Mouse (Mus musculus): ENCODE data around the gene Gprasp2. TPM values are rescaled to one million over a fixed set of nuclear protein-coding genes. Genes with fewer than 3 reads are reported as not detected.

Gene Gprasp2
- polyA plus RNA-seq (2012; ENCODE audit: low replicate concordance): 0.89 TPM in 1 of 2 replicates, not detected in the other

DNA sequence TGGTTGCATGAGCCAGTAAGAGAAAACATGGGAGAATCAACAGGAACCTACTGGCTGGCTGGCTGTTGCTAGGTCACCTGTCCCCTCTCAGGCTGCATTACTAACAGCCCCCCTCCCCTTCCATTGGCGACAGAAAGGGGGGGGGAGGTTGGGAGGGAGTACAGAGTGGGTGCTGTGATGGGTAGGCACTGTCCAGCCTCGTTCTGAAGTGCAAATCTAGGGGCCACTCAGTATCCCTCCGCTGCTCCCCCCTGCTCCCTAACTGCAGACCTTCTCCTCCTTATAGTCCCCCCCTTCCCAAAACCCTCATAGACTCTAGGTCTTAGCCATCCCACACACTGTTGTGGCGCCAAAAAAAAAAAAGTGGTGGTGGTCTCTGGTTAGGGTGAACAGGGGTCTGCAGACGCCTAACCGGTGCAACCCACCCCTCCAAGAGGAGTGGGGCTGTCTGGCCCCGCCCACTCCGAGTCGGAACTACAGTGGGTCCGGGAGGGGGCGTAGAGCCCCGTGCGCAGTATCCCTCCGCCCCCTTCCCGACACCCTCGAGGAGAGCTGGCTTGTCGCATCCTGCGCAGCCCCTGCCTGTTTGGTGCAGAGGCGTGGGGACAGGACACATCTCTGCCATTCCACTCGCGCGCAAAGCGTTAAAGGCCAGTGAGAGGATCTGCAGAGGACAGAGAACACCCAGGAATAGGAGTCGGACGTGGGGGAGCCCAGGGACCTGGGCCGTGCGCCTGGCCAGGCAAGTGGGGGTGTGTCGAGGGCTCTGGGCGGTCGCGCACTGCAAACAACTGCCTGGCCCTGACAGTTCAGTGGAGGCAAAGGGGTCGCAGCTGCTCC, at the start of gene Gprasp2:
TSS of gene Gprasp2 (plus strand) at position 514 of the 840 bp plus-strand sequence.

DNA sequence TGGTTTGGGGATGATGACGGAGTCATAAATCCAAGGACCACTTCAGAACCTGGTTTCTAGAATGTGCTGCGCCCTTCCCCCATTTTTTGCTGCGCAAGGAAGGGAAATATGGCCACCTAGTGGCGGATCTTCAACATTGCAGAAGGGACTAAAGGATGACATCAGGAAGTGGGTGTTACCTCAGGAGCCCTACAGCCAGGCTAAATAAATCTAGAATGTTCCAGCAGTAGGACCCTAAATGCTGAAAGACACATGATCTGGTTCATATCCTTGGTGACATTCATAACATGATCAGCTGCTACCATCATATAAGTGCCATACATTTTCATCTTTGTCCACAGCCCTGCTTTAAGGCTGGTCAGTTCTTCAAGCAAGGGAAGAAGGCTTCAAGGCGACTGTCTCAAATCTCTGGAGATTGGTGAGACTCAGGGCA, 41.6 kb upstream of the Gprasp2 start, which contains the start of gene Bhlhb9:
TSS of gene Bhlhb9 (plus strand) at position 383 of the 433 bp plus-strand sequence.

Other genes with a start within 250 kb of the Gprasp2 start
- not detected in 2 replicates for gene Nxf7, start 240.3 kb upstream of the Gprasp2 start, polyA plus RNA-seq (2012; ENCODE audit: low replicate concordance)
- not detected in 2 replicates for gene Prame, start 211.3 kb upstream of the Gprasp2 start, polyA plus RNA-seq (2012; ENCODE audit: low replicate concordance)
- not detected in 2 replicates for gene Tcp11x2, start 145.2 kb upstream of the Gprasp2 start, polyA plus RNA-seq (2012; ENCODE audit: low replicate concordance)
- gene Tmsb15a, start 113.8 kb upstream of the Gprasp2 start, polyA plus RNA-seq (2012; ENCODE audit: low replicate concordance): not detected in 2 replicates
- 0.29 and 0.56 TPM in 2 replicates for gene Armcx5, start 96.3 kb upstream of the Gprasp2 start, polyA plus RNA-seq (2012; ENCODE audit: low replicate concordance)
- gene Gprasp1, start 96.3 kb upstream of the Gprasp2 start, polyA plus RNA-seq (2012; ENCODE audit: low replicate concordance): 0.51 and 23.4 TPM in 2 replicates
- 0.97 and 1.9 TPM in 2 replicates for gene Bhlhb9, start 41.4 kb upstream of the Gprasp2 start, polyA plus RNA-seq (2012; ENCODE audit: low replicate concordance)
- gene Arxes2, start 154.8 kb downstream of the Gprasp2 start, polyA plus RNA-seq (2012; ENCODE audit: low replicate concordance): 1.5 and 2.1 TPM in 2 replicates
- 0.44 and 0.49 TPM in 2 replicates for gene Arxes1, start 194.3 kb downstream of the Gprasp2 start, polyA plus RNA-seq (2012; ENCODE audit: low replicate concordance)
- not detected in 2 replicates for gene Bex2, start 229.2 kb downstream of the Gprasp2 start, polyA plus RNA-seq (2012; ENCODE audit: low replicate concordance)
- not detected in 2 replicates for gene Nxf3, start 246.2 kb downstream of the Gprasp2 start, polyA plus RNA-seq (2012; ENCODE audit: low replicate concordance)